Mouse (Mus musculus): Measurements from ENCODE around the gene Cidec.

DNA sequence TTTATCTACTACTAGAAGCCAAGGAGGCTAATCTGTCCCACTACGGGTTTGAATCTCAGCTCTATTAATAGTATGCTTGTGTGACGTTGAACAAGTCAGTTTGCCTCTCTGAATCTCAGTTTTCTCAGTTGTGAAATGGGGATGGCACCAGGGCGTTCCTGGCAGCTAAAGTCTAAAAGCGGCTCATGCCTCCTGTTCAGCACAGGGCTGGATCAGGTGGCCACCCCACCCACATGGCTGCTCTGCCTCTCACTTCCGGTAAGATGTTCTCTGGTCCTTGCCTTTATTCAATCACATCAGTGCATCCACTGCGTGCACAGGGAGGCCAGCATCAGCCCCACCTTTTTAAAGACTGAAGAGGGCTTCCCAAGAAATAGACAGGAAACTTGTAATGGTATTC lies 30.1 kb downstream of the Cidec start:
- TF ChIP-seq CTCF (IDR thresholded peaks at IDR 0.05; ENCODE audit: extremely low read depth, insufficient read depth, insufficient read length, insufficient replicate concordance) (no peak), POLR2A (IDR thresholded peaks at IDR 0.05; ENCODE audit: low read depth, low read length) (no peak)
